Mouse (Mus musculus) thymus, postnatal 25 days (tissue): ENCODE measurements around the gene Ppp1r14b.

Experiments used
- DNase-seq: peaks from one replicate; pipeline ENCODE4 v3.0.0; 2022

Gene Ppp1r14b

DNA sequence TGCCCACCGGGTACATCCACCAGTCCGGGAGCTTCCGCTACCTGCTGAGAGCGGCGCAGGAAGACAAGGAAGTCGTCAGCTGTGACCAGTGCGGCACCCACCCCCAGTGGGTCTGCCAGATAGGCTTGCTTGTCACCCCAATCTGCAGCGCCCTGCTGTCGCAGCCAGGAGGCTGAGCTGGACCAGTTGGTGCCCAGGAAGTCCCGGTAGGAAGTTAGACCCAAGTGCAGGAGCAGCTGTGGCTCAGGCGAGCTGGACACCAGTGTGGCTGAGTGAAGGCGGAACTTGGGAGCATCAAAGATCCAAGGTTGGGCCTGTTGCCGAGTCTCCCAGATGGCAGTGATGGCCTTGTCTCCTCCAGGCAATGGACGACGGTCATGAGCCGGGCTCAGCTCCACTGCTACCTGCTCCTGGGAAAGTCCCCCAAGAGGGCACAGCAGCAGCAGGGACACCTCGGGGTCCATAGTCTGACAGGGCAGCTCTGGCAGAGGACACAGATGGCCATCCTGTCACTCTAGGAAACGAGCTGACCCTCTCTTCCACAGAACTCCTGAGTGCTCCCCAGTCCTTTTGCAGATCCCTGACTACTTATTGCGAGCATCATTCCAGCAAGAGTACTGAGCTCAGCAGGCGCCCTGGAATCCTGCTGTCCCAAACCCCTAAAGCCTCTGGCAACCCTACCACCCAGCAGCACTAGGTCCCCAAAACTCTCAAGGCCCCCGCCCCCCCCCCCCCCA lies 20.7 kb downstream of the Ppp1r14b start:
- no peak for DNase-seq

DNA sequence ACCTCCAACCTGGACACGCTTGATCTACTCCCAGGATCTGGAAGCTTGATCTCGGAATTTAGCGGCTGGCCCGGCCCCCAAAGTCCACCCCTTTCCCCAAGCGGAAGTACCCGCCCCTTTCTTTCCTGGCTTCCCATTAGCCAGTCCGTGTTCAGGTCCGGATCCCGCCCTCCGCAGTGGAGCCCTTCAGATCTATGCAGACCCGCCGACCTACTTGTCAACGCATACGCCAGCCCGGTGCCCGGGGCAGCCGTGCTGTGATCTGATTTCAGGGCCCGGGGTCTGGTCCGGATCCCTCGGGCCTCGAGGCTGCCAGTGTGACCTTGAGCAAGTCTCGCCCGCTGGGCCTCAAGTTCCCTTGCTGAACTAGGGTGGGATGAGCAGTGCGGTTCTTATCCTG lies 21.2 kb downstream of the Ppp1r14b start, which contains the start of the genes Nudt22 and Trpt1:
Gene Nudt22, minus strand, starts transcription at position 112 of the 400 bp plus-strand sequence.
Gene Trpt1, plus strand, starts transcription at position 126 of the 400 bp plus-strand sequence.
- DNase-seq, result peak; percentile 70

DNA sequence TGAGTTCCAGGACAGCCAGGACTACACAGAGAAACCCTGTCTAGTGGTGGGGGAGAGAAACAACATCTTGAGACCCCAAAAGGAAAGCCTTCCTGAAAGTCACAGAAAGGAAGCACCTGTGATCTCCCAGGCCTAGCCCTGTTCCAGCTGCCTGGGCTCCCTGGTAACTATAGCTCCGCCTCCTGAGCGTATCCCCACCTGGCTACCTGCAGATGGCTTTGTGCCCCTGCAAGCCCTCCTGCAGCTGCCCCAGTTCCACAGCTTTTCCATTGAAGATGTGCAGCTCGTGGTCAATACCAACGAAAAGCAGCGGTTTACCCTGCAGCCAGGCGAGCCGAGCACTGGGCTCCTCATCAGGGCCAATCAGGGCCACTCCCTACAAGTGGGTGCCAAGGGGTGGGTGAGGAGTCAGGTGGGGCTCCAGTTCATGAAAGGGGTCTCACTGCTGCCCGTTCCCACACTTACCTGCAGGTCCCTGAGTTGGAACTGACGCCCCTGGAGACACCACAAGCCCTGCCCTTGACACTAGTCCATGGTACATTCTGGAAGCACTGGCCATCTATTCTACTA lies 23.0 kb downstream of the Ppp1r14b start:
- no peak for DNase-seq

DNA sequence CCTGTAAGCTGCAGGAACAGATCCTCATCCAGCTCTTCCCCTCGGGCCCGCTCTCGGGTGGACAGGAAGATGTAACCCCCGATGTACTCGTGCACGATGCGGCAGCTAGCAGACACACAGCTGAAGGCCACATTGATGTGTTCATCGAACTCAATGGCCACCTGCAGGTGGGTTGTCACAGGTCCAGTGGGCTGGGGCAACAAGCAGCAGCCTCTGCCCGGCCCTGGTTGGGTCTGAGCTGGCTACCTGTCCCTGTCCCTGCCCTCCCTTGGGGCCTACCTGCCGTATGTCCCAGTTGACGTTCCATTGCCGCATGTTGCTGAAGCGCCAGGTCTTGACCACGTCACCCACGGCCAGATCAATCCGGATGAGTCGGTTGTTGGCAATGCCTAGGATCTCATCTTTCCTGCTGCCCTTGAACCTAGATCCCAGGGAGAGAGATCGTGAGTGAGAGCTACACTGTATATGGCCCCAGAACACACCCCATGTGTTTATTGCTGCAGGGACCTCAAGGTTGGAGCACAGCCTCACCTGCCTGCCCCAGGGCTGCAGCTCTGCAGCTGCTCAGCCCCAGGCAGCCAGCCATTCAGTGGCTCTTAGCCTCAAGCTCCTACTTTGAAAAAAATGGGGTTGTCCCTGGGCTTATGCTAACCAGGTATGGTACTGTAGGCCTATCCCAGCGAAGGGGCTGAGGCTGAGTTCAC lies 24.7 kb downstream of the Ppp1r14b start:
- DNase-seq, result no peak

DNA sequence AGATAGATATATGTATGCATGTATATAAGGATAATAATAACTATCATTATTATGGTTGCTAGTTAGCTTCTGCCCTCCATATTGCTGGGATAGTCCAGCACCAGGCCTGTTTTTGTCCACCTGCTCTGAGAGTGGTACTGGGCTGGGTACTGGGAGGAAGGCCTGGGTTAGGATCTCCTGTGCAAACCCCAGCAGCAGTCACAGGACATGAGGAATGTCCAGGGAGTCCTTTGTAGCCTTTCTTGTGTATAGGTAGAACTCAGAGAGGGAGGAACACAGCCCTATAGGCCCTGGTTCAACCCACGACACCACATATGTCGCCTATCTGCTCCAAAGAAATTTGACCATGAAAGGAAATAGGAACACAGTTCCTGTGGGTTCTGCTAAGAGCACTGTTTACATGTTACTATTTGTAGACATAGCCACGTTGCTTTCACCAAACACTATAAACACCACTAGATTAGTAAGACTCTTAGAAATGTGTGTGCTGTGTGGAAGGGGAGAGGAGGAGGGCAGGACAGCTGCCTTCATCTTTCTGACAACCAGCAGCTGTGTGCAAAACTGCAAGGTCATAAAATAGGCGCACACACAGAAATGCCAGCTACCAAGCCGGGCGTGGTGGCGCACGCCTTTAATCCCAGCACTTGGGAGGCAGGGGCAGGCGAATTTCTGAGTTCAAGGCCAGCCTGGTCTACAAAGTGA lies 32.3 kb downstream of the Ppp1r14b start:
- DNase-seq, result no peak

DNA sequence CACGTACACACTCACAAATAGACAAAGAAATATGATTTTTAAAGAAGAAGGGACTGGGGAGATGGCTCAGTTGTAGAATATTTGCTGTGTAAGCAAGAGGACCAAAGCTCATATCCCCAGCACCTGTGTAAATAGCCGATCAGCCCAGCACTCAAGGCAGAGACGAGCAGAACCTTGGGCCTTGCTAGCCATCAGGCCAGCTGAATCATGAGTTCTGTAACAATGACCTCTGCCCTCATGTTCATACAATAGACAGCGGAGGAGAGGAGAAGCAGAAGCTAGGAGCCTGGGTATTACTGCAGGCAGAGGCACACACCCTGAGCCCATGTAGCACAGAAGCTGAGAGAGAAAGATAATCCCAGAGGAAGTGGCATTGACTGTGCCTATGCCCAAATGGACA lies 37.7 kb downstream of the Ppp1r14b start:
- no peak for DNase-seq

DNA sequence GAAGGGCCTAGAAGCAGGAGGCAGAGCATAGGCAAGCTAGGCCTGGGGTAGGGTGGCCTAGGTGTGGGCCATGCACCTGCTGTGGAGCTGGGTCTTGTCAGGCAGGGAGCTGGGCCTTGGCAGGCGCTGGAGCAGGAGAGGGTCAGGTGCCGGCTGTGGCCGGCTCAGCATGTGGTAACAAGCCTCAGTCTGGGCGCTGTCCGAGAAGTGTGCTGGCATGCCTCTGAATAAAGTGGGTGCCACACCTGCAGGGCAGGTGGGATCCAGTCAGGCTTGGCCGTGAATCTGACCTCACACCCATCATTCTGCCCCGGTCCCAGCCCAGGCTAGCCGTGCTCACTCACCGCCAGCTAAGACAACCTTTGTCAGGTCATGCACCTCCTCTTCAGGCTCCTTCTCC lies 39.2 kb downstream of the Ppp1r14b start:
- no peak for DNase-seq

DNA sequence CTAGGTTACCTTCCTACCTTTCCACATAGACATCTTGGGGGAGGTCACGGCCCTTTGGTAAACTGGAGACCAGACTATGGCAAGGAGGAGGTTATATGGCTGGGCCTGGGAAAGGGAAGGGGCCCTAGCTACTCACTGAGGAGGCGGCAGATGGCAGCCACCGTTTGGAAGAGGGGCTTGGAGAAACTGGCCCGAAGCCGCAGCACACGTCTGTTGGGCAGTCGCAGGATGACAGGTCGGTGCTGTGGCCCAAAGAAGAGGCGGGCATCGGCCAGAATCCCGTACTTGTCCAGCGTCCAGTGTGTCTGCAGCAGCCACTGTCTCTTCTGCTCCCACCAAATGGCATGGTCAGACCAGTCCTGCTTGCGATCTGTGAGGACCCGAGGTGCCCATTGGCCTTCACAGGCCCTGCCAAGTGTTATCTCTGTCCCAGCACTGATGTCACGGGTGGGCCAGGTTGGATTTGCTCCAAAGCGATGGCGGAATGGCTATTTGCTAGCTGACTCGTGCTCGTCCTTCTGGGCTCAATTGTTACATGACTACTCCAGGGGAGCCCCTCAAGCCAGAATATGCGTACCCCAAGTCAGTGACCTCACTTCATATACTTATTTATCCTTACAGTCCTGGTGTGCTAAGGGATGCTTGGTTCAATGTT lies 39.8 kb downstream of the Ppp1r14b start:
- no peak for DNase-seq

DNA sequence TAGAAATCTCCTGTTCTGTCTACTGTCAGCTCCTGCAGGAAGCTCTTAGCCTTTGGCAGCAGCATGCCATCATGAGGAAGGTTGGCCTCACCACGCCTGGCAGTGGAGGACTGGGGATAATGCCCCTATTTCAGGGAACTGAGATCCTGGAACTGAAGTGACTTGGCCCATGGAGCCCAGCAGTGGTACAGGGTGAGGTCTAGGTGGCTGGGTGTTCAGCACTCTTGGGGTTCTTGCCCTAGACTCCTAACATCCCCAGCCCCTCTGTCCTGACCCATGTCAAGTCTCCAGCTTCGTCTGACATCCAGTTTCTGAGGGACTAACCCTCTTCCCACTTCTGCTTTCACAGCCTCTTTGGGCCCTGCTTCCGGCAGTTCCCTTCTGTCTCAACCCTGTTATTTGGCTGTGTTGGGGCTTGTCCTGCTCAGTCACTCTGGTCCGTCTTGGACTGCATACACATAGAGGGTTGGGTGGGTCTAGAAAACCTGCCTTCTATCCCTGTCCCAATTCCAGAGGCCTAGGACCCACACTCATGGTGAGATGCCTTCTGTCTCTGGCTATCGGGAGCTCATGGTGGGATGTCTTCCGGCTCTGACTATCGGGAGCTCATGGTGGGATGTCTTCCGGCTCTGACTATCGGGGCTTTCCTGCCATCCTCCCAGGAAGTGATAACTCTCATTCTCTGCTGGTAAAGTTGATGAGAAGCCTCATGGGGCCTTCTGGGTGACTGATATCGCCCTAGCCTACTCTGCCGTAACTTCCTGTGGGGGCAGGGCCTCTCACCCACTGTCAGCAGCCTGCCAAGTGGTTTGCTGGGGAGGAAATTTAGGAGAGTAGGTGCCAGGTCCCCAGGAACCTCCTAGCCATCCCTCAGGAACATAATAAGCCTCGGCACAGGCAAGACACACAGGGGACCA lies 43.0 kb downstream of the Ppp1r14b start:
- DNase-seq, result peak; percentile 66

DNA sequence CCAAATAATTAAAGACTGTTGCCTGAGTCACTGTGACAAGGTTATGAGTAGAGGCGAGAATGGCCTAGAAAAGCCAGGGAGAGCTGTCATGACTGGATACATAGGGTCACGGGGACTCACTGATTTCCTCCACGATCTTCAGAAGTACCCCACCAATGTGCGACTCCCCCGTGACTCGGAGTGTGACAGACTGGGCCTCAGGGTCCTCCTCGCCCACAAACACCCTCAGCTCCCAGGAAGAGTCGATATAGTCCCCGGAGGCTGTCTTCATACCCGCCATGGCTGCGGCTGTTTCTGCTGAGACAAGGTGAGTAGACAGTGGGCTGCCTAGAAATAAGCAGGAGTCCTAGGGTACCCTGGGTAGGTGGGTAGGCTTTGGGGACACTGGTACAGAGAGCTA lies 43.8 kb downstream of the Ppp1r14b start:
- DNase-seq, result peak; percentile 46

DNA sequence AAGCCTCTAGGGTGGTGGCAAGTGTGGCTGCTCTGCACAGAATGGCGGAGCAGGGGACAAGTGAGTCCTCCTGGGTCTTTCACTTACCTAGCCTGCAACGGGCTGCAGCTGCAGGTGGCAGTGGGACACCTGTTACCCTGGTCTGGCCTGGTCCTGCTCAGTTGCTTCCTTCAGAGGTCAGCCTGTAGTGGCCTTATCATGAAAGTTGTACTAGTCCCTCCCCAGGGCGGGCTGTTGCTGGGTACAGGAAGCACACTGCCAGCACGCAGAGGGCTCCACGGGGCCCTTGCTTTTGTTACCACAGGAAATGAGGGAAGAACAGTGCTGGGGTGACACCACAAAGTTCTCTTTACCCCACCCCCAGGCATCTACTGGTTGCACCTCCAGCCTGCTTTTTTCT lies 44.4 kb downstream of the Ppp1r14b start, which contains the start of gene Fermt3:
Gene Fermt3, minus strand, starts transcription at position 279 of the 400 bp plus-strand sequence.
- DNase-seq, result peak; percentile 87

DNA sequence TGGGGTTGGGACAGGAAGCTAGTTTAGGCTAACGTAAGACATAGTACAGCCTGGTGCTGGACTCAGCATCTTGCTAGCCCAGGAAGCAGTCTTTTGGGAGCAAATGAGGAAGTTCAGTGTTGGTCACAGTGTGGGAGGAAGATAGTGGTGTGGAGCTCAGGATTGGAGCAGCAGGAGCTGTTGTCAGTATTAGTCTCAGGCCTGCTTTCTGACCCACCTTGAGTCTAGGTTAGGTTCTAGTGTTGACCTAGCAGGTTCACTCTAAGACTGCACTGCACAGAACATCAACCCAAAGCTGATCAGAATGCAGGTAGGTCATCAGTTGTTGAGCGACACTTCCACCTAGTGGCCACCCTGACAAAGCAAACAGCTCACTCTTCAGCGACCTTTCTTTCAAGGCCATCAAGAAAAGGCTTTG lies 45.5 kb downstream of the Ppp1r14b start:
- peak; percentile 81 for DNase-seq
